Mouse (Mus musculus): ENCODE data around the gene Ccdc106.

The Ccdc106 gene

DNA sequence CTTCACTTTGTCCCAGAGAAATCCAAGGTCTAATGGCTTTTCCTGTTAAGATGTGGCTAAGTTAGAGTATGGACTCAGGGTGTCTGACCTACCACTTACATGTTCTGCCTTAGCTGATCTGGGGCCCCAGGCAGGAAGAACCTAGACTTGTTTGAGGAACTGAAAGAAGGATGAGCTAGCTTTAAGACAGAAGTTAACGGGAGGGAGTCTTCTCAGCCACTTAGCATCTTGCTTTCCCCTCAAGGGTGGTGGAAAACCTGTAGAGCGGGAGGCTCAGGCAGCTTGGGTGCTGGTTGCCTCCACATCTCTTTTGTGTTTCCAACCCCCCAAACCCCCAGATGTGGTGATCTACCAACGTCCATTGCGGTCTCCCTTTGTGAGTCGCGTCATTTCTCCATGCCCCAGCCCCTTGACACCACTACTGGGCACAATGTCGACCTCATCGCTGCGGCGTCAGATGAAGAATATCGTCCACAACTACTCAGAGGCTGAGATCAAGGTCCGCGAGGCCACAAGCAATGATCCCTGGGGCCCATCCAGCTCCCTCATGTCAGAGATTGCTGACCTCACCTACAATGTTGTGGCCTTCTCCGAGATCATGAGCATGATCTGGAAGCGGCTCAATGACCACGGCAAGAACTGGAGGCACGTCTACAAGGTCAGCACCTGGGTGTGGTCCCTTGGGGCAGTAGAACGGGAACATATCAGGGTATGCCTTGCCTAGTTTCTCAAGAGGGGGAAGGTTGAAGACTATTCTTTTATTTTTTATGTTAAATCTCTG lies 63.2 kb downstream of the Ccdc106 start:
- no peak for DNase-seq

DNA sequence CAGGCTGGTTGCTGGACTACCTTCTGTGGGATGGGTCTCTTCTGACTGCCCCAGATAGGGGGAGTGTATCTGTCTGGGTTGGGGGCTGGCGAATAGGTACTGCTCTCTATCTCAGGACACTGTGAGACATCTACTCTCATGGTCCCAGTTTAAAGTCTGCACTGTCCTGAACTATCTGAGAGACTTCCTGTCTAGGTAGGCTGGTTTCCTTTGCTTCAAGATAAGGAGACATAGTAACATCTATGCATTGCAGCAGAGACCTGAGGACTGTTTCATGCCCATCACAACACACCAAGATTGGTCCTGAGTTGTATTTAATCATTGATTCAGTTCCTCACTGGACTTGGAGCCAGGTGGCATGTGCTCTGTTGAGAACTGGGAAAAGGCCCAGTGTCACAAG lies 65.2 kb downstream of the Ccdc106 start:
- DNase-seq = no peak

DNA sequence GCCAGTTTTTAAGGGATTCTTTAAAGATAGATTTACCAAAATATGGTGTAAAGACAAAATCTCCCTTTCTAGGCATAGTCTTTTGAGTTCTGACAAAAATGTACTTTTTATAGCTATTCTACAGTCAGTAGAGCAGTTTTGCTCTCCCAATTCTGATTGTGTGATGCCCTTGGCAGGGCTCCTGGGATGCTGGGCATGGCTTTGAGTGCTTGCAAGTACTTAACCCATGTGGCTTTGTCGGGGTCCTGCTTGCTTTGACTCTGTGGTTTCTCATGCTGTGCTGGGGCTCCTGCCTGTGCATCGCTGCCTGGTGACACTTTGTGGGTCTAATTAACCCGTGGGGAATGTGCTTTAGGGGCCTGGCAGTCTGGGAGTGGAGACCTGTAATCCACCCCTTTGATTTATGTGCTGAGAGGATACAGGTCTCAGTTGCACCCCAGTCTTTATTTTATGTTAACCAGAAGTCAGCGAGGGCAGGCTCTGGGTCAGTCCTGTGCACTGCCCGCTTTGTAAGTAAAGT lies 66.6 kb downstream of the Ccdc106 start:
- DNase-seq = no peak

DNA sequence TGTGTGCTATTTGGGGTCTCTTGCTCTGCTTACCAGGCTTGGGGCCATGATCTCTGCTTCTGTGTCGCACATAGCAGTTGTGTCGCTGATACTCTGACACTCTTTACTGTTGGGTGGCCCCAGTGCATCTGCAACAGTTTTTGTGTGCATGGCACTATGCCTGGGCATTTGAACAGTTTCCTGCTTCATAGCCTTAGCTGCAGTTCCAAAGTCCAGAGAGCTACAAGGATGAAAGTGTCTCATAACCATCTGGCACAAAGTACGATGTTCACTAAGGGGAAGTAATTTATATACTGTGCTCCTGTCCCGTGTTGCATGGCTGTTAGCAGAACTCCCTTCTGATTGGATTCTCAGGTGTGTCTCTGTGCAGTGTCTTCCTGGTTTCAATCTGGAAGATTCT lies 67.5 kb downstream of the Ccdc106 start:
- no peak for DNase-seq

DNA sequence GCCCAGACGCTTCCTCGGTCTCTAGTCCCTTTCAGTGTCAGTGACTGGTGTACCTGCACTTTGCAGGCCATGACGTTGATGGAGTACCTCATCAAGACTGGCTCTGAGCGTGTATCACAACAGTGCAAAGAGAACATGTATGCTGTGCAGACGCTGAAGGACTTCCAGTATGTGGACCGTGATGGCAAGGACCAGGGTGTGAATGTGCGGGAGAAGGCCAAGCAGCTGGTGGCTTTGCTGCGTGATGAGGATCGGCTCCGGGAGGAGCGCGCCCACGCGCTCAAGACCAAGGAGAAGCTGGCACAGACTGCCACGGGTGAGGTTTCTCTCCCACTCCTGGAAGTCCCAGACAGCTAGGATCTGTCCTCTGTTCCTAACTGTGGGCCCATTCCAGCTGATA lies 69.5 kb downstream of the Ccdc106 start:
- DNase-seq = peak; percentile 77

DNA sequence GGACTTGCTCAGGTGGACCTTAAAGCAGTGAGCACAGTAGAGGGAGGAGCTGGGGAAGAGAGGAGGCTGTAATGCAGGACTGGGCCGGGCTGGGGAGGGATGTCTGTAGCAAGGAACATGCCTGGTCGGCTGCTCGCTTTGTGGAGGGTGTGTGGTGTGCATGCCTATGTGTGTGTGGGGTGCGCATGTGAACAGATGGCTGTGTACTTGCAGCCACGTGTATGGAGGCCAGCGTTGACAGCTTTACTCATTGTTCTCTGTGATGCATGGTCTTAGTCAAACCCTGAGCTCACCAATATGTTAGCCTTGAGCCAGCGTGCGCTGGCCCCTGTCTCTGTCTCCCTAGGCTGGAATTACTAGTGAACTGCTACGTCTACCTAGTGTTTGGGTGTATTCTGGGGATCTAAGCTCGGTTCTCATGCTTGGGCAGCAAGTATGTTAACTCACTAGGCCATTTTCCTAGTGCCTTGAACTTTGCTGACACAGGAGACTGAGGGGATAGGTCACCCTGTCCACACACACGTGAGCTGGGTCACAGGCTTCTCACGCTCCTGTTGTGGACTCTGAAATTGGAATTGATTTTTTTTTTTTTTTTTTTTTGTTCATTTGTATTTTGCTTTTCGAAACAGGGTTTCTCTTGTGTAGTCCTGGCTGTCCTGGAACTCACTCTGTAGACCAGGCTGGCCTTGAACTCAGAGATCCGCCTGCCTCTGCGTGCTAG lies 70.8 kb downstream of the Ccdc106 start:
- DNase-seq = peak; percentile 67

DNA sequence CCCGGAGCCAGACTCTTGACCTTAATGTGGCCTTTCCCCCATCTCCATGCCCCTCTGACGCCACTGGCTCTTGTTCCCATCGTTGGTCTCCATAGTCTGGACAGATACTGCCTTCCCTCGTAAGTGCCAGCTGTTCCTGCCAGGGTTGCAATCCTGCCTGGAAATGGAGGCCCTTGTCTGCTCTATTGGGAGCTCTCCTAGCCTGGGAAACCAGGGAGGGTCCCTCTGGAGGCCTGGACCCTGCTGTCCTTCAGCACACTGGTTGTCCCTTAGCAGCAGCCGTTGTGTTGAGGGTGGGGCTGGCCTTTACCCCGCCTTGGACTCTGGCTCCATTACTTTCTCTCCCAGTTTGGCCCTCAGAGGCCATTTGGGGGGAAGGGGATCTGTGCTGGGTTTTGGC lies 72.0 kb downstream of the Ccdc106 start:
- no peak for DNase-seq

DNA sequence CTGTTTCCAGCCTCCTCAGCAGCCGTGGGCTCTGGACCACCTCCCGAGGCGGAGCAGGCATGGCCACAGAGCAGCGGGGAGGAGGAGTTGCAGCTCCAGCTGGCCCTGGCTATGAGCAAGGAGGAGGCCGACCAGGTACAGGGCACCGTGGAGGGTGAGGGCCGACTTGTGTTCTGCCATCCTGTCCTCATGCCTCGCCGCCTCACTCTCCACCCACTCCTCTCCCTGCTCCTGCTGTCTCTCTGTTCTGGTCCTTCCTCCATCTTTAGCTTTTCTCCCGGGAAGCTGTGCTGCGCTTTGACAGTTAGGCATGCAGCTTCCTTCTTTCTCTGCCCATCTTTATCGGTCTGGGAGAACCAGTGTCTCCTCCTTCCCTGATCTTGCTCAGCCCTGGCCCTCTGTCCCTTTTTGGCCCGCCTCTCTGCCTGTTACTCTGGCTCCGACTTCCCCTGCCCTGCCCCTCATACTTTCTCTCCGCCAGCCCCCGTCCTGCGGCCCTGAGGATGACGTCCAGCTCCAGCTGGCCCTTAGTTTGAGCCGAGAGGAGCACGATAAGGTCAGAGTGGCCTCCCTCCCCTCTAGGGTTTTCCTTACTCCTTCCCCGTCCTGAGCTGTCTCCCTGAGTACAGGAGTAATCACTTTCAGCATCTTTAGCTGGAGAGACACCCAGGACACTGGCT lies 72.6 kb downstream of the Ccdc106 start:
- DNase-seq = no peak

DNA sequence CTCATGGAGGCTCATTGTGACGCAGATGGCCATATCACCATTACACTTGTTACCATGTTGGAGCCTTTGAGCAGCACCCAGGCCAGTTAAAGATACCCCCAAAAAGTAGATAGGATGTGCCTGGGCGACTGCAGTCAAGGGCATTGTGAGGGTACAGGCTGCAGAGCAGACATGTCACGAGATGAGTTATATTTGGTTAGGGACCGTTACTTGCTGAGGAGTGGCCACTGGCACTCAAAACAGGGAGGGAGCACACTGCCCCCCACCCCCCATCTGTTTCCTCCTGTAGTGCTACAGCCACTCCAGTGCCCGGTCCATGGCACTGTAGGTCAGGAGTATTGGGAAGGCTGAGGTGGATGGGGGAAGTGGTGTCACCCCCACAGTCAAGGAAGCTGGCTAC lies 78.4 kb downstream of the Ccdc106 start:
- DNase-seq = no peak

DNA sequence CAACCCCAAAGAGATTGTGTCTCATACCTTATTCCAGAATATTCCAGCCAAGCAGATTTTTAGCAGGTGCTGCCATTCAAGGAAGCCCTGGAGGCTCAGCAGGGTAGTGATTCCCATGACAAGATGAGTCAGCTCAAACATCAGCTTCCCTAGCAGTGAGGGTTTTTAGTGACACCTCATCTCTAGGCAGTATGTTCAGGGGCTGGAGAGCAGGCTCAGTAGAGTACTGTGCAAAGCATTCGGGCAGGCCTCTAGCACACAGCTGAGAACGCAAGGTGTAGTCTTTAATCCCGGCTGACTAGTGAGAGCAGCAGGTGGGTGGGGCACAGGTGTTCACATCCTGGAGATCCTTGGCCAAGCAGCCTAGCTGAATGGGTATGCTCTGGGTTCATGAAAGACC lies 79.4 kb downstream of the Ccdc106 start:
- no peak for DNase-seq

DNA sequence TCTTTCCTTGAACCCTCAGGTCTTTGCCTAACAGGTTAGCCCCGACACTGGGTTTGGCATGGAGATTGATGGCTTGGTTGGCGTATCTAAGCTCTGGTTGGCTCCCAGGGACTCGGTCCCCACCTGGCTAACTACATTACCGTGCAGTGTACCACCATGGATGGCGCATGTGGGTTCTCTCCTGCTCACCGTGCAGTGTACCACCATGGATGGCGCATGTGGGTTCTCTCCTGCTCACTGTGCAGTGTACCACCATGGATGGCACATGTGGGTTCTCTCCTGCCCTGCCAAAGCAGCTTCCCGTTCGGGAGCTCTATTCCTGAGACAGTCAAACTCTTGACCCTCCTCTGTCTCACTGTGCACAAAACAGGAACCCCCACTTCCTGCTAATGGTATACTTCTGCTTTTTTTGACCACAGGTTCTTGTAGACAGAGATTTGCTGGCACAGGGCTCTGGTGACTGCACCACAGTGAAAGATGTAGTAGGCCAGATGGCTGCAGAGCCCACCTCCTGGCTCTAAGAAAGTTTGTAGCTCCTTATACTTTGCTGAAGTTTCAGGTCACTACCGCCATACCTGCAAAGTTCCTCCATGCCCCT lies 80.8 kb downstream of the Ccdc106 start:
- DNase-seq = no peak

DNA sequence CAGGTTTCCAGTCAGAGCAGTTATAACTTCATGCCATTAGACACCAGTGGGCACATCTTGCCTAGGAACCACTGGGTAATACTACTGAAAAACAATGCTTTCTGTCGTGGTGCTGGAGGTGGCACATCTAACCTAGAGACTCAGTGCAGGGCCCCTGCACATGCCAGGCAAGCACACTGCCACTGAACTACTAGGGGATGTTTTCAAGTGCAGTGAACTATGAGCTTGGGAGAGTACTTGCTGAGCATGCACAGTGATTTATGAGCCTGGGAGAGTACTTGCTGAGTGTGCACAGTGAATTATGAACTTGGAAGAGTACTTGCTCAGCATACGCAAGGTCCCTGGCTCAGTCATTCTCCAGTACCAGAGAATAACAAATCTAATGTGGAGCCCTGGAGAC lies 82.2 kb downstream of the Ccdc106 start:
- no peak for DNase-seq

DNA sequence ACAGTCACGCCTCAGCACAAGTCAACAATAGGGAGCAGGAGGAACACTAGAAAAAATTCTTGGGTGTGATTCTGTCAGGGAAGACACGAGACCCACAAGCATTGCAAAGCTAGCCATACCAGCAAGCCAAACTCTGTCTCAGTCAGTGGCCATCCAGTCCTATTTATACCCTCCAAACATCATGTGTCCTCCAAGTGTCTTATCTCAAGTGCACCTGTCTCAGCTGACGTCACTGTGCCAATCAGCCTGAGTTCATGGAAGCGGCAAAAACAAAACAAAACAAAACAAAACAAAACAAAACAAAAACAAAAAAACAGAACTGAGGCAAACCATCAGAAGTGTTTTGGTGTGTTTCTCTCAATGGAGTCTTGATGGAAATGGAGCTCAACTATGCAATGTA lies 87.9 kb downstream of the Ccdc106 start:
- DNase-seq = no peak

DNA sequence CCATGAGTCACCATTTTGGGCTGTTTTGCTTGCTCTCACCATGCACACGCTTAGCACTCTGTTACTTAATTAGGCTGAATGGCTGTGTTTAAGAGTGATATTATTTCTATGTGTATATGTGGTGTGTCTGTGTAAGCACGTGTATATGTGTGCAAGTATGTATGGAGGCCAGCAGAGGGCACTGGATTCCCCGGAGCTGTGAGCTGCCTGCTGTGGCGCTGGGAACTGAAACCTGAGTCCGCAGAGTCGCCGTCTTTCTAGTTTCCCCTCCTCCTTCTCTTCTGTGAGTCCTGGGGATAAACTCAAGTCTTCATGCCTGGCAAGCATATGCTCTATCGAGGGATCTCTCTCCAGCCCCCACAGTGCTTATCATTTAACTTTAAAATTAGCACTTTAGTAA lies 88.9 kb downstream of the Ccdc106 start:
- no peak for DNase-seq
